Mouse (Mus musculus): Measurements from ENCODE around the gene Polr3h. TPM values are rescaled to one million over a fixed set of nuclear protein-coding genes. Genes with fewer than 3 reads are reported as not detected.

The Polr3h gene
- total and polyA plus RNA-seq, 3 experiments: 8.4 to 36.8 (median 25.0) TPM

DNA sequence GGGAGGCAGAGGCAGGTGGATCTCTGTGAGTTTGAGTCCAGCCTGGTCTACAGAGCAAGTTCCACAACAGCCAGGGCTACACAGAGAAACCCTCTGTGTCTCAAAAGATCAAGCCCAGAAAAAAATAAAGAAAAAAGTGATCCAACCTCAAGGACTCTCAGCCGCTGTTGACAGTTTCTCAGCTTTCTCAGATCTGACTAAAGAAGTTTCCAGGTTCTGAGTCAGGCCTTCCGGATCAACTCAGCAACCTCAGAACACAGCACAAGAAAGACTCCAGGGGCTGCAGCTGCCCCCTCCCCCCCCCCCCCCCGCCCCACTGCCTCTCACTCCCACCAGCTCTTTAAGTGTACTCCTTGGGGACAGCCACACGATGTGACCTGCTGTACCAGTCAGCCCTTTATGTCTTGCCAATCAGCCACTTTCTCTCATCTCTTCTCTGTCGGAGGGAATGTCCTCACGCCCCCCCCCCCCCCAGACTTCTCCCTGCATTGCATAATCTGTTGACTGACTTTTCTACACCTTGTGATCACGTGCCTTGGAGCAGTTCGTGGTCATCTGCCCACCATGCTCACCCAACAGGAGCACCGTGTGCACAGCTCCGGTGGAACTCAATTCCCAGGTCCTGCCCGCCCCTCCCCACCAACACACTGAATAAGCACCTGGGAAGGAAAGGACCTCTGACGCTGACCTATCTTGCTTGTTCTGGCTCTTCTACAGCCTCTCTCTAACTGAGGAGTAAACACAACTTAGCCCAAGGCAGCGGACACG is 40.2 kb upstream of the Polr3h start:
- DNase-seq (ENCODE audit: low spot score) (no peak), ATAC-seq (ENCODE audit: extremely low read depth, insufficient number of reproducible peaks, low FRiP score, poor library complexity, severe bottlenecking) (no peak)
- no peaks in the 10 kb centered on the region for H3K36me3 ChIP-seq (replicated peaks)
- TF ChIP-seq POLR2AphosphoS5 (IDR thresholded peaks at IDR 0.05; ENCODE audit: insufficient replicate concordance, low read depth, low read length): no peak
- TF ChIP-seq GATA2 (IDR thresholded peaks at IDR 0.05; ENCODE audit: borderline replicate concordance, low read depth, low read length): no peak
- TF ChIP-seq TAL1 (conservative IDR thresholded peaks at IDR 0.05; ENCODE audit: low read depth, low read length): no peak
- no peak for TF ChIP-seq CTCF (IDR thresholded peaks at IDR 0.05; ENCODE audit: low read depth, low read length)
- no peak for TF ChIP-seq GATA1 (IDR thresholded peaks at IDR 0.05; ENCODE audit: borderline replicate concordance, low read length)
- no peaks in the 10 kb centered on the region for H3K9me3 ChIP-seq (replicated peaks)
- H3K27me3 ChIP-seq (ENCODE audit: insufficient read depth, low read length): no peaks in the 10 kb centered on the region
- no peak overlapping the region for H3K4me3 ChIP-seq (ENCODE audit: low read depth, low read length)
- peaks cover 27% of the 10 kb centered on the region for H3K4me1 ChIP-seq (ENCODE audit: insufficient read depth, low read depth, low read length)

DNA sequence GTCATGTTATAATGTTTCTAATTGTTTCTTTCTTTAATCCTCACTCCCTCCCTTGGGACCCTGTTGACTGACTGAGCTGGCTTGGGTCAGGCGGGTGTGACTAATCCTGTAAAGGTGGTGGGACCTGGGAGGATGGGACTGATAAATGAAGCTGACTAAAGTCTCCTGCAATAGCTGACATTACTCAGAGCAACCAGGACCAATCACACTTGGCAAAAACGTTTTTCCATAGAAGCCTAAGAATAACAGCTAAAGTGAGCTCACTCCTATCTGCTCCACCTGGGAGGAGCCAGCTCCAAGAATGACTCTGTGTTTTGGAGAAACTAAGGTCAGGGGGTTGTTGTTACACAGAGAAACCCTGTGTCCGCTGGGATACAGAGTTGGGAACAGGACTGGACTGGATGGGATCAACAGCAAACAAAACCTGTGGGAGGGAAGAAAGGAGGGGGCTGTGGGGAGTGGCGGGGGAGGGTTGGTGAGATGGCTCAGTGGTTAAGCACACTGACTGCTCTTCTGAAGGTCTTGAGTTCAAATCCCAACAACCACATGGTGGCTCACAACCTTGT is 39.0 kb upstream of the Polr3h start:
- H3K4me3 ChIP-seq (ENCODE audit: low read depth, low read length): no peak overlapping the region
- H3K36me3 ChIP-seq (replicated peaks): no peaks in the 10 kb centered on the region
- ATAC-seq (ENCODE audit: extremely low read depth, insufficient number of reproducible peaks, low FRiP score, poor library complexity, severe bottlenecking): no peak
- DNase-seq (ENCODE audit: low spot score): no peak
- no peaks in the 10 kb centered on the region for H3K9me3 ChIP-seq (replicated peaks)
- TF ChIP-seq POLR2AphosphoS5 (IDR thresholded peaks at IDR 0.05; ENCODE audit: insufficient replicate concordance, low read depth, low read length) (no peak), GATA1 (IDR thresholded peaks at IDR 0.05; ENCODE audit: borderline replicate concordance, low read length) (no peak), TAL1 (conservative IDR thresholded peaks at IDR 0.05; ENCODE audit: low read depth, low read length) (no peak), GATA2 (IDR thresholded peaks at IDR 0.05; ENCODE audit: borderline replicate concordance, low read depth, low read length) (no peak), CTCF (IDR thresholded peaks at IDR 0.05; ENCODE audit: low read depth, low read length) (no peak)
- H3K4me1 ChIP-seq (ENCODE audit: insufficient read depth, low read depth, low read length): peaks cover 32% of the 10 kb centered on the region
- no peaks in the 10 kb centered on the region for H3K27me3 ChIP-seq (ENCODE audit: insufficient read depth, low read length)

- no peak for DNase-seq (ENCODE audit: low spot score)
- H3K27me3 ChIP-seq (ENCODE audit: insufficient read depth, low read length): no peaks in the 10 kb centered on the region
- peaks cover 3% of the 10 kb centered on the region for H3K36me3 ChIP-seq (replicated peaks)
- H3K4me1 ChIP-seq (ENCODE audit: insufficient read depth, low read depth, low read length): peaks cover 31% of the 10 kb centered on the region
- H3K9me3 ChIP-seq (replicated peaks): no peaks in the 10 kb centered on the region
- H3K4me3 ChIP-seq (ENCODE audit: low read depth, low read length): no peak overlapping the region
- TF ChIP-seq CTCF (IDR thresholded peaks at IDR 0.05; ENCODE audit: low read depth, low read length): no peak
- TF ChIP-seq TAL1 (conservative IDR thresholded peaks at IDR 0.05; ENCODE audit: low read depth, low read length): no peak
- no peak for TF ChIP-seq GATA2 (IDR thresholded peaks at IDR 0.05; ENCODE audit: borderline replicate concordance, low read depth, low read length)
- TF ChIP-seq POLR2AphosphoS5 (IDR thresholded peaks at IDR 0.05; ENCODE audit: insufficient replicate concordance, low read depth, low read length): no peak
- no peak for TF ChIP-seq GATA1 (IDR thresholded peaks at IDR 0.05; ENCODE audit: borderline replicate concordance, low read length)
- ATAC-seq (ENCODE audit: extremely low read depth, insufficient number of reproducible peaks, low FRiP score, poor library complexity, severe bottlenecking): no peak
These were observed 38.2 kb upstream of the Polr3h start for GRCm38 (mm10) chr15:81964262-81964661.

- no peaks in the 10 kb centered on the region for H3K27me3 ChIP-seq (ENCODE audit: insufficient read depth, low read length)
- H3K9me3 ChIP-seq (replicated peaks): no peaks in the 10 kb centered on the region
- no peak for TF ChIP-seq GATA2 (IDR thresholded peaks at IDR 0.05; ENCODE audit: borderline replicate concordance, low read depth, low read length)
- TF ChIP-seq POLR2AphosphoS5 (IDR thresholded peaks at IDR 0.05; ENCODE audit: insufficient replicate concordance, low read depth, low read length): no peak
- no peak for TF ChIP-seq CTCF (IDR thresholded peaks at IDR 0.05; ENCODE audit: low read depth, low read length)
- TF ChIP-seq GATA1 (IDR thresholded peaks at IDR 0.05; ENCODE audit: borderline replicate concordance, low read length): no peak
- no peak for TF ChIP-seq TAL1 (conservative IDR thresholded peaks at IDR 0.05; ENCODE audit: low read depth, low read length)
- H3K4me1 ChIP-seq (ENCODE audit: insufficient read depth, low read depth, low read length): peaks cover 36% of the 10 kb centered on the region
- no peak for DNase-seq (ENCODE audit: low spot score)
- ATAC-seq (ENCODE audit: extremely low read depth, insufficient number of reproducible peaks, low FRiP score, poor library complexity, severe bottlenecking): no peak
- peak overlapping the region; percentile 90 for H3K4me3 ChIP-seq (ENCODE audit: low read depth, low read length)
- H3K36me3 ChIP-seq (replicated peaks): peaks cover 34% of the 10 kb centered on the region
These were observed 35.0 kb upstream of the Polr3h start for GRCm38 (mm10) chr15:81961078-81961451.

DNA sequence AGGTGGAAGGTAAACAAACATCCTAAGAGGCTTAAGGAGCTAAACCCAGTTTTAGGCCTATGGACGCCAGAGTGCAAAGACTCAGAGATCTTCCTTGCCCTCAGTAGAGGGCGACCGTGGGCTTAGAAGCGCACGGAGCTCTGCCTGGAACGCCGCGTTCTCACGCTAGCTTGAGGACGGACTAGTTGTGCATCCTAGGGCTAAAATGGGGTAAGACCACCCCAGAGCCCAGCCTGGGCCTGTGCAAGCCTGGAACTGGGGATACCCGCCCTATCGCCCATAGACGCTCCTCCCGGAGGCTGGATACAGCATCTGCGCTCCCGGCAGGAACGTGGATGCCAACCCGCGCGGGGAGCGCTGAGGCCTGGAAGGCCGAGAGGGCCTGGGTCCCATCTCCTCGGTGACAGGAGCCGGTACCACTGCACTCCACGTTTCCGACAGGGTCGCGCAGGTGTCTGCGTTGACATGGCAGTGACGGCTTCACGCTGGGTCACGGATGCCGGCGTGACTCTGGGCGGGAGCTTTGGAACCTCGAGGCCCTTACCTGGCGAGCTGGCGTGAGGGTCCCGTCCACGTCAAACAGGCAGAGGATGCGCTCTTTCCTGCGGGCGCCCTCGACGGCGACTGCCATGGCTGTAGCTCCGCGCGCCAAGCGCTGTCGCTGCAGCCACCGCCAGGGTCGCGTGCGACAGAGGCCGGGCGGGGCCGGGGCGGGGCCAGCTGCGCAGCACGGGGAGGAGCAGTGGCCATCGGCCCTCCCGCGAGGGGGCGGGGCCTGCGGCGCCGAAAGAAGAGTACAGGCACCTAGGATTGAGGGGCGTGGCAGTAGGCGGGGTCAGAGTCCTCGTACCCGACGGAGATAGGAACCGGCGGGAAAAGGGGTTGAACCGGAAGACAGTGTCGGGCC is 34.4 kb upstream of the Polr3h start, which contains the start of gene Pmm1:
Gene Pmm1, minus strand, starts transcription at position 760 of the 907 bp plus-strand sequence.
- DNase-seq (ENCODE audit: low spot score) (peak; percentile 96), ATAC-seq (ENCODE audit: extremely low read depth, insufficient number of reproducible peaks, low FRiP score, poor library complexity, severe bottlenecking) (peak; percentile 98)
- H3K4me1 ChIP-seq (ENCODE audit: insufficient read depth, low read depth, low read length): peaks cover 36% of the 10 kb centered on the region
- H3K9me3 ChIP-seq (replicated peaks): no peaks in the 10 kb centered on the region
- H3K36me3 ChIP-seq (replicated peaks): peaks cover 40% of the 10 kb centered on the region
- no peaks in the 10 kb centered on the region for H3K27me3 ChIP-seq (ENCODE audit: insufficient read depth, low read length)
- TF ChIP-seq GATA2 (IDR thresholded peaks at IDR 0.05; ENCODE audit: borderline replicate concordance, low read depth, low read length) (no peak), POLR2AphosphoS5 (IDR thresholded peaks at IDR 0.05; ENCODE audit: insufficient replicate concordance, low read depth, low read length) (no peak), TAL1 (conservative IDR thresholded peaks at IDR 0.05; ENCODE audit: low read depth, low read length) (no peak), CTCF (IDR thresholded peaks at IDR 0.05; ENCODE audit: low read depth, low read length) (peak; percentile 17; the same call in 1 of the 2 replicates), GATA1 (IDR thresholded peaks at IDR 0.05; ENCODE audit: borderline replicate concordance, low read length) (no peak)
- H3K4me3 ChIP-seq (ENCODE audit: low read depth, low read length): peak within 1 kb of the TSS; percentile 90
